Mouse (Mus musculus) hindbrain, embryonic 13.5 days (tissue): ENCODE measurements around the gene Galnt16. TPM values are rescaled to one million over a fixed set of nuclear protein-coding genes. Genes with fewer than 3 reads are reported as not detected.

Experiments used
- ATAC-seq: fragments of 200-750 bp; cut with Nextera tagmentation; 2 replicates; pipeline ENCODE4 v1.8.0; 2017; ENCODE audit warnings: moderate TSS enrichment; ENCODE audit not compliant: low FRiP score
- H3K27ac ChIP-seq: fragments of 300-500 bp; sonication (generic); 2 replicates; pipeline ENCODE4 v1.5.1; 2015; ENCODE audit warnings: inconsistent platforms, mild to moderate bottlenecking, moderate library complexity
- H3K27me3 ChIP-seq: fragments of 300-500 bp; sonication (generic); 2 replicates; pipeline ENCODE4 v1.6.1; 2015; ENCODE audit warnings: mild to moderate bottlenecking, inconsistent platforms
- H3K36me3 ChIP-seq: fragments of 300-500 bp; sonication (generic); 2 replicates; pipeline ENCODE4 v1.6.1; 2015; ENCODE audit warnings: mild to moderate bottlenecking, inconsistent platforms
- H3K4me1 ChIP-seq: fragments of 300-500 bp; sonication (generic); replicated peaks from 2 replicates; pipeline ENCODE4 v1.6.1; 2015; ENCODE audit warnings: inconsistent platforms
- H3K4me2 ChIP-seq: fragments of 300-500 bp; sonication (generic); 2 replicates; pipeline ENCODE4 v1.6.1; 2015; ENCODE audit warnings: inconsistent platforms, mild to moderate bottlenecking, moderate library complexity
- H3K4me3 ChIP-seq: fragments of 300-500 bp; sonication (generic); 2 replicates; pipeline ENCODE4 v1.5.1; 2015; ENCODE audit warnings: mild to moderate bottlenecking, inconsistent platforms
- H3K9ac ChIP-seq: fragments of 300-500 bp; sonication (generic); 2 replicates; pipeline ENCODE4 v1.6.1; 2015; ENCODE audit warnings: mild to moderate bottlenecking, inconsistent platforms
- H3K9me3 ChIP-seq: fragments of 300-500 bp; sonication (generic); 2 replicates; pipeline ENCODE4 v1.6.1; 2016; ENCODE audit warnings: inconsistent platforms
- WGBS: fragments of 180-500 bp; shearing (Covaris S2); methylation state at CpG from one replicate; pipeline ENCODE4 v1.1.7; 2015; 5-methylcytosine and 5-hydroxymethylcytosine counted together
- polyA plus RNA-seq: library from polyadenylated mRNA; unstranded; fragments of >200 nt; fragmentation: Nextera tagmentation; extraction: Ambion mirVana; gene quantifications from 2 replicates; pipeline ENCODE4 v1.2.1, GENCODE M21; 2015

Gene Galnt16
- polyA plus RNA-seq, 1 experiment from 2014 or later = 29.1 TPM

- Histone ChIP-seq H3K27ac (no peak overlapping the region), H3K4me1 (peaks cover 18% of the 10 kb centered on the region; the same call in 1 of the 2 replicates)
- 76% methylated on average over 2 of the region's 2 CpGs for WGBS
Measured at GRCm38 (mm10) chr12:80604218-80604617, 86.1 kb downstream of the Galnt16 start.

DNA sequence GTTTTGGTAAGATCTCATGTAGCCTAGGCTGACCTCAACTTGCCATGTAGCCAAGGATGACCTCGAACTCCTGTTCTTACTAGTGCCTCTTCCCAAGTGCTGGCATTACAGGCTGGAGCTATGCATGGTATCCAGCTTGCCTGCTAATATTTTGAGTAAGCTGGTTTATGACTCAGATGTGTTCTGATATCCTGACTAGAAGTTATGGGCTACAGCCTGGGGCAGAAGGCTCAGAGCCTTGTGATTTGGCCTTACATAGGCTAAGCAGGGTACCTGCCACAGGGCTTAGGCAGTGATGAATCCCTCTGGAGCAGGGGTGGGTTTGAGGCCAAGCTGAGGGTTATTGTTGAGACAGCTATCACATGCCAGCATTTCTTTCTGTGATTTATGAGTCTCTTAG, 90.5 kb downstream of the Galnt16 start:
- ATAC-seq = no peak
- 94% methylated on average over 1 of the region's 1 CpGs for WGBS

More at GRCm38 (mm10) chr12:80604218-80604617, 86.1 kb downstream of the Galnt16 start:
- Histone ChIP-seq H3K4me3 (no peak overlapping the region), H3K36me3 (peaks cover 33% of the 10 kb centered on the region), H3K4me2 (no peak overlapping the region), H3K27me3 (no peaks in the 10 kb centered on the region), H3K9me3 (no peaks in the 10 kb centered on the region), H3K9ac (no peak overlapping the region)
- ATAC-seq = no peak

GRCm38 (mm10) chr12:80609928-80610327, 91.9 kb downstream of the Galnt16 start:
- H3K4me1 ChIP-seq = no peaks in the 10 kb centered on the region
- no peak overlapping the region for H3K9ac ChIP-seq
- H3K9me3 ChIP-seq = no peaks in the 10 kb centered on the region
- H3K27ac ChIP-seq = no peak overlapping the region
- WGBS = 76% methylated on average over 3 of the region's 3 CpGs
- H3K4me3 ChIP-seq = no peak overlapping the region
- H3K27me3 ChIP-seq = no peaks in the 10 kb centered on the region
- H3K36me3 ChIP-seq = peaks cover 6% of the 10 kb centered on the region; the same call in 1 of the 2 replicates
- ATAC-seq = no peak
- H3K4me2 ChIP-seq = no peak overlapping the region

More for the DNA sequence above, 90.5 kb downstream of the Galnt16 start:
- H3K4me1 ChIP-seq = peaks cover 6% of the 10 kb centered on the region; the same call in 1 of the 2 replicates
- no peaks in the 10 kb centered on the region for H3K9me3 ChIP-seq
- H3K27me3 ChIP-seq = no peaks in the 10 kb centered on the region
- no peak overlapping the region for H3K27ac ChIP-seq
- H3K9ac ChIP-seq = no peak overlapping the region
- H3K4me2 ChIP-seq = no peak overlapping the region
- H3K36me3 ChIP-seq = peaks cover 6% of the 10 kb centered on the region; the same call in 1 of the 2 replicates
- H3K4me3 ChIP-seq = no peak overlapping the region

- Histone ChIP-seq H3K9me3 (no peaks in the 10 kb centered on the region), H3K27ac (peak overlapping the region; percentile 19), H3K4me3 (no peak overlapping the region), H3K4me2 (no peak overlapping the region), H3K27me3 (no peaks in the 10 kb centered on the region), H3K9ac (no peak overlapping the region), H3K36me3 (no peaks in the 10 kb centered on the region), H3K4me1 (no peaks in the 10 kb centered on the region)
- 56% methylated on average over 9 of the region's 9 CpGs for WGBS
- ATAC-seq = peak; percentile 49; the same call in 1 of the 2 replicates
Measured at GRCm38 (mm10) chr12:80612113-80612791, 94.2 kb downstream of the Galnt16 start.

DNA sequence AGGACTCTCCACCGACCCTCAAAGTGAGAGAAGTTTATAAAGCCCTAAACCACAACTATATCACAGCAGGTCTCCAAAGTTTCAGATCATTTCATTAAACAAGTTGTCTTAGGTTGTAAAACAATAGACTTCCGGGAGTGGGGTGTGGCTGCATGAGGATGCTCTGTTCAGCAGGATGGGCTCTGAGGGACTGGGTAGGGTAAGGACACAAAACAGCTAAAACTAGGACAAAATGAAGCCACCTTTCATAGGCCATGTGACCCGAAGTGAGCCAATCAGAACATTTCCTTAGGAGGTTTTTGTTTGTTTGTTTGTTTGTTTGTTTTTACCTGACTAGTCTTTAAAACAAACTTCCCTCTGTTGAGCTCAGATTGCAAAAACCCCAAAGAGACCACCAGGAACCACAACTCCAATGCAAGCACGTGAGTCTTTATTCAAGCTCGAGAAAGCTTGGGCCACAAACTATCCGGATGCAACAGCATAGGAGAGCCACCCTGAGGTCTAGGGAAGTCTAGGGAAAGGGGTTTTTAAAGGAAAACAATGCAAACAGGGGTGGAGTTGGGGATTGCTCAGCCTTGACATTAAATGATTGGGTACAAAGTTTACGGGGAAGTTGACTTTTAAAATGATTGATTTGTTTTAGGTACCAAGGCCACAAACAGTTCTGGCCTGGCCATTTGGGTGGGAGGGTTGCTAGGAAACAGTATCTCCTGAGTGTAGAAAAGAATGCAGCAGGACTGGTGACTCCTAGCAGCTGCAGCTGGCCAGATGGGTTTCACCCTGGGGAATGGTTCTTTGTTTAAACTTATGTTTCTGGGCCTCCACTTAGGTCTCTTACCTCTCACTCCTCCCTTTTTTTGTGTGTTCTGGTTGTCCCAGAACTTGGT, 97.5 kb downstream of the Galnt16 start:
- Histone ChIP-seq H3K27me3 (no peaks in the 10 kb centered on the region), H3K27ac (no peak overlapping the region), H3K4me2 (no peak overlapping the region), H3K36me3 (no peaks in the 10 kb centered on the region), H3K9ac (no peak overlapping the region), H3K4me1 (no peaks in the 10 kb centered on the region), H3K9me3 (no peaks in the 10 kb centered on the region), H3K4me3 (no peak overlapping the region)
- WGBS = 51% methylated on average over 7 of the region's 7 CpGs
- no peak for ATAC-seq

DNA sequence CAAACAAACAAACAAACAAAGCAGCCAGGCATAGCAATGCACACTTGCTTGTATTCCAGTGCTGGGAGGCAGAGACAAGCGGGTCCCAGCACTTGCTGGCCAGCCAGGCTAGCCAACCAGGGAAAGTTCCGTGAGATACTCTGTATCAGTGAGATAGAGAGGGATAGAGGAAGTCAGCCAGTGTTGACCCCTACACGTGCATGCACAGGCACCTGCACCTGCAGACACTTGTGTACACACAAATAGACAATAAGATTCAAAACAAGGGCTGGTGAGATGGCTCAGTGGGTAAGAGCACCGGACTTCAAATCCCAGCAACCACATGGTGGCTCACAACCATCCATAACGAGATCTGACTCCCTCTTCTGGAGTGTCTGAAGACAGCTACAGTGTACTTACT, 102.4 kb downstream of the Galnt16 start:
- no peaks in the 10 kb centered on the region for H3K36me3 ChIP-seq
- H3K4me1 ChIP-seq = no peaks in the 10 kb centered on the region
- no peak for ATAC-seq
- 75% methylated on average over 5 of the region's 5 CpGs for WGBS
- H3K9me3 ChIP-seq = no peaks in the 10 kb centered on the region
- H3K27me3 ChIP-seq = no peaks in the 10 kb centered on the region
- H3K9ac ChIP-seq = no peak overlapping the region
- no peak overlapping the region for H3K27ac ChIP-seq
- H3K4me3 ChIP-seq = no peak overlapping the region
- no peak overlapping the region for H3K4me2 ChIP-seq

- ATAC-seq = no peak
- Histone ChIP-seq H3K4me2 (no peak overlapping the region), H3K4me3 (no peak overlapping the region), H3K4me1 (no peaks in the 10 kb centered on the region), H3K9ac (no peak overlapping the region), H3K27me3 (no peaks in the 10 kb centered on the region), H3K9me3 (no peaks in the 10 kb centered on the region), H3K36me3 (peaks cover 53% of the 10 kb centered on the region), H3K27ac (no peak overlapping the region)
- WGBS = 87% methylated on average over 5 of the region's 5 CpGs
Measured at GRCm38 (mm10) chr12:80631790-80632189, 113.7 kb downstream of the Galnt16 start.

DNA sequence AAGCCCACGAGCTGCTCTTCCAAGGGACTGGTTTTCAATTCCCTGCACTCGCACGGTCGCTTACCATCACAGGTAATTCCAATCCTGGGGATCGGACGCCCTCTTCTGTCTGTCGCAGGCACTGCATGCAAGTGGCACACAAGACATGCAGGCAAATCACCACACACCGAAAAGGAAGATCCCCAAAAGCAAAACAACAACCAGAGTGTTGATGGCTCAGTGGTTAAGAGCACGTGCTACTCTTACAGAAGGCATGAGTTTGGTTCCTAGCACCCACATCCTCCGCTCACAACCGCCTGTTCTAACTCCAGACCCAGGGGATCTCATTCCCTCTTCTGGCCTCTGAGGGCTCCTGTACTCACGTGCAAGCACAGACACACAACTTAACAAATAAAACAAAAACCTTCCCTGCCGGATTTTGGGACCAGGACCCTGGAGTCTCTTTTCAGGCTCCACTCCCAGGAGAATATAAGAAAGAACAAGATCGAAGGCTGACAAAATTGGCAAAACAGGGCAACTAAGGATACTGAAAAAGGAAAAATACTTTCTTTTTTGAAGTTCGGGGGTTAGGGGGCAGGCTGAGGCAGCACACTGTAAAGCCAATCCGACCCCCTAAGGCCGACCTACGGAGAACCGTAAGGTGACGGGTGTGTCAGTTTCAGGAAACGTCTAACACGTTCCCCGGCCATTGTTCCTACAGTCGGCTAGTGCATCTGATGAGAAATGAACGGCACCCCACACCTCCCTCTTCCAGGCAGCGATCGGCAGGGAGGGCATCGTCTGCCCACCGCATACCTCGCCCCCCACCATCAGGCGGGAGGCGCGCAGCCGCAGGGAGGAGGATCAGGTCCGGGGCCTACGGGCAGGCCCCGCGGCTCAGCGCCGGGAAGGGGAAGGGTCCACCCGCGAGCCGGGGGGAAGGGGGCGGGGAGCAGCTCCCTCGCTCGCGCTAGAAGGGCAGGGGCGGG, 124.9 kb downstream of the Galnt16 start:
- H3K4me3 ChIP-seq = peak overlapping the region; percentile 94
- no peaks in the 10 kb centered on the region for H3K27me3 ChIP-seq
- peak overlapping the region; percentile 98 for H3K9ac ChIP-seq
- H3K4me1 ChIP-seq = peaks cover 49% of the 10 kb centered on the region
- 2% methylated on average over 48 of the region's 48 CpGs for WGBS
- H3K4me2 ChIP-seq = peak overlapping the region; percentile 90
- ATAC-seq = peak; percentile 74
- H3K36me3 ChIP-seq = peaks cover 38% of the 10 kb centered on the region
- peak overlapping the region; percentile 95 for H3K27ac ChIP-seq
- H3K9me3 ChIP-seq = no peaks in the 10 kb centered on the region

GRCm38 (mm10) chr12:80643693-80644505, 125.8 kb downstream of the Galnt16 start, which contains the start of the genes Slc39a9 and Erh:
Slc39a9 (plus strand) TSS chr12:80643883.
Erh (minus strand) TSS chr12:80644341.
- Histone ChIP-seq H3K36me3 (peaks cover 37% of the 10 kb centered on the region), H3K4me1 (peaks cover 57% of the 10 kb centered on the region)

DNA sequence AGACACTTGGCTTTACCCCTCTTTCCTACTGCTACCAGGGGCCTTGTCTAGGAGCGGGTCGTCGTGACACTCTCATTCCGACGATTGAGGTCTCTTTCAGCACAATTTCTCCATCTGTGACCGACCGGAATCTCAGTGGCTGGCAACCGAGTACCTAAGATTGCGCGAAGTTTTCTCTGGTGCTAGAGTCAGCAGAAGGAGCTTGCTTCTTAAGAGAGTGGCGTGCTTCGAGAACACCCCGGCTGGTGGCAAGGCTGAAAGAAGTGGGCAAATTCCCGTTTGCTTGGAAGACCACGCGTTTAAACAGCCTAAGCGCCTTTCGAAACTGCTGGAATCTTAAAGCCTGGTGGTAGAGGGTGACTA, 126.4 kb downstream of the Galnt16 start:
- ATAC-seq = no peak
- H3K36me3 ChIP-seq = peaks cover 34% of the 10 kb centered on the region
- peaks cover 58% of the 10 kb centered on the region for H3K4me1 ChIP-seq
- peak overlapping the region; percentile 93 for H3K4me2 ChIP-seq
- no peaks in the 10 kb centered on the region for H3K27me3 ChIP-seq
- H3K4me3 ChIP-seq = peak overlapping the region; percentile 94
- peak overlapping the region; percentile 8; the same call in 1 of the 2 replicates for H3K27ac ChIP-seq
- peak overlapping the region; percentile 98 for H3K9ac ChIP-seq
- 9% methylated on average over 18 of the region's 18 CpGs for WGBS
- H3K9me3 ChIP-seq = no peaks in the 10 kb centered on the region

More at GRCm38 (mm10) chr12:80643693-80644505, 125.8 kb downstream of the Galnt16 start, which contains the start of the genes Slc39a9 and Erh:
- Histone ChIP-seq H3K27ac (peak within 1 kb of the TSS; percentile 95), H3K9ac (peak within 1 kb of the TSS; percentile 98), H3K27me3 (no peaks in the 10 kb centered on the region), H3K4me2 (peak within 1 kb of the TSS; percentile 93), H3K4me3 (peak within 1 kb of the TSS; percentile 94), H3K9me3 (no peaks in the 10 kb centered on the region)
- peak; percentile 98 for ATAC-seq
- whole genome bisulfite sequencing = under 1% methylated on average over 50 of the region's 50 CpGs

DNA sequence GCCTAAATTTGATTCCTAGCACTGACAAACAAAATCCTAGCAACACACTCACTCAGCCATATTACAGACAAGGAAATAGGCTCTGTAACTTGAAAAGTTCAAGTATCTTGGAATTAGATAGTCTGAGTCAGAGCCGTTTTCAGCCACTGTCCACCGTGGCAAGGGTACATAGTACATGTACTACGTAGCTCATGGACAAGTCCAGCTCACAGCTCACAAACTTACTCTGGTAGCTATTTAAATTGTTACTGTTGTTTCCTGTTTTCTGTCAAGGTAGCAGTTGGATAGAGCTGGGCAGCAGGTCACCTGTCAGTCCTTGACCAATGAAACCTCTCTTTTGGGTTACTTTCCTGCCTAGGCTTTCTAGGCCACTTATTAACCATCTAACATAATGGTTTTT, 128.3 kb downstream of the Galnt16 start:
- 98% methylated on average over 3 of the region's 3 CpGs for WGBS
- Histone ChIP-seq H3K9ac (peak overlapping the region; percentile 98; the same call in 1 of the 2 replicates), H3K27ac (no peak overlapping the region), H3K4me2 (peak overlapping the region; percentile 93), H3K4me1 (peaks cover 57% of the 10 kb centered on the region), H3K36me3 (peaks cover 15% of the 10 kb centered on the region; the same call in 1 of the 2 replicates), H3K27me3 (no peaks in the 10 kb centered on the region), H3K4me3 (peak overlapping the region; percentile 94; the same call in 1 of the 2 replicates), H3K9me3 (no peaks in the 10 kb centered on the region)
- ATAC-seq = no peak
